Mouse (Mus musculus): ENCODE data around the gene Isoc2b. TPM values are rescaled to one million over a fixed set of nuclear protein-coding genes. Genes with fewer than 3 reads are reported as not detected.
A peak's percentile ranks its signal among the peaks of the same experiment; 100 is the strongest.
"Not testable (repeated sequence)": the region's sequence is repeated elsewhere in the genome, so short reads cannot be mapped to it uniquely, and the experiment has no call there.

Gene Isoc2b
- polyA plus RNA-seq, 1 experiment: 3.8 TPM

DNA sequence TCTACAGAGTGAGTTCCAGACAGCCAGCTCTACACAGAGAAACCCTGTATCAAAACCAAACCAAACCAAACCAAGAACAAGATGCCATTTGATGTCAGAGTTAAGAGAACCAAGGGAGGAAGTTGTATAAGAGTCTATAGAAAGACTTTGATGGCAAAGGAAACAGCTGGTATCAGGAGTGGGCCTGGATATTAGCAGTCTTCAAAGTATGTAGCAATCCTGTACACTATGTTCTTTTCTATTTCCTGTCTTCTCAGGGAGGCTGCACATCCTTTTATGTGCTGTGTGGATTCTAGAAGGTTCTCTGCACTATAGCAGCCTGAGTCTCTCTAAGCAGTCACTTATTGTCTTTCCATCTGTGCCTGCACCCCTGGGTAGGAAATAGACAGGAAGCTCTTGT lies 53.5 kb downstream of the Isoc2b start:
- Histone ChIP-seq H3K4me3 (ENCODE audit: low read depth, low read length) (no peak overlapping the region), H3K9me3 (replicated peaks; ENCODE audit: control insufficient read depth, insufficient read depth, low read length, poor library complexity, severe bottlenecking) (no peaks in the 10 kb centered on the region), H3K9ac (ENCODE audit: low read depth, poor library complexity, severe bottlenecking) (no peak overlapping the region), H3K27ac (ENCODE audit: insufficient read depth, low read length) (no peak overlapping the region), H3K36me3 (ENCODE audit: control insufficient read depth, insufficient read depth, low read length, poor library complexity, severe bottlenecking) (0 out of 2 replicates have a peak, but pooled peaks cover 2% of the 10 kb centered on the region), H3K27me3 (ENCODE audit: control insufficient read depth, insufficient read depth, low read length, poor library complexity, severe bottlenecking) (no peaks in the 10 kb centered on the region), H3K4me1 (ENCODE audit: control insufficient read depth, insufficient read depth, low read length) (peaks cover 5% of the 10 kb centered on the region)
- TF ChIP-seq POLR2A (IDR thresholded peaks at IDR 0.05; ENCODE audit: insufficient read depth, low read length): no peak
- no peak for TF ChIP-seq CTCF (IDR thresholded peaks at IDR 0.05; ENCODE audit: low read depth, low read length)

DNA sequence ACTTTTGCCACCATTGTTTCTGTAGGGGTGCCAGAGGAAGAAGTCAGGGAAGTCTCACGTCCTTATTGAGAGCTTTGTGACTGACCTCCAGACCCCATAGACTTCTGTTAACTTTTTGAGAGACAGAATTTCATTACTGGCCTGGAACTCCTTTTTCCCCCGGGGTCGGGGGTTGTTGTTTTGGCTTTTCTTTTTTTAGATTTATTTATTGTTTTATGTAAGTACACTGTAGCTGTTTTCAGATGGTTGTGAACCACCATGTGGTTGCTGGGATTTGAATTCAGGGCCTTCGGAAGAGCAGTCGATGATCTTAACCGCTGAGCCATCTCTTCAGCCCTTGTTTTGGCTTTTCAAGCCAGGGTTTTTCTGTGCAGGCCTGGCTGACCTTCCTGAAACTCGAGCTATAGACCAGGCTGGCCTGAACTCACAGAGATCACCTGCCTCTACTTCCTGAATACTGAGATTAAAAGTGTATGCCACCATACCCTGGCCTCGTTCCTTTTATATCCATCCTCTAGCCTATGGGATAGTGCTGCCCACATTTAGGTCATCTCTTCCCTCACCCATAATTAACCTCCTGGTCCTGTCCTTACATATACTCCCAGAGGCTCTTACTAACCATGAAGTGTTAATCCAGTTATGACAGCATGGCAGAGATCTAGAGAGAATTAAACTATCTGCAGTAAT lies 56.8 kb downstream of the Isoc2b start:
- peak overlapping the region; percentile 99 for H3K4me3 ChIP-seq (ENCODE audit: low read depth, low read length)
- TF ChIP-seq CTCF (IDR thresholded peaks at IDR 0.05; ENCODE audit: low read depth, low read length): no peak
- no peak for TF ChIP-seq EP300 (IDR thresholded peaks at IDR 0.05; ENCODE audit: insufficient read depth, low read depth, low read length)
- no peak for TF ChIP-seq POLR2A (IDR thresholded peaks at IDR 0.05; ENCODE audit: insufficient read depth, low read length)
- H3K9me3 ChIP-seq (replicated peaks; ENCODE audit: control insufficient read depth, insufficient read depth, low read length, poor library complexity, severe bottlenecking): no peaks in the 10 kb centered on the region
- peaks cover 30% of the 10 kb centered on the region for H3K36me3 ChIP-seq (ENCODE audit: control insufficient read depth, insufficient read depth, low read length, poor library complexity, severe bottlenecking)
- no peaks in the 10 kb centered on the region for H3K27me3 ChIP-seq (ENCODE audit: control insufficient read depth, insufficient read depth, low read length, poor library complexity, severe bottlenecking)
- peak overlapping the region; percentile 88 for H3K27ac ChIP-seq (ENCODE audit: insufficient read depth, low read length)
- H3K4me1 ChIP-seq (ENCODE audit: control insufficient read depth, insufficient read depth, low read length): no peaks in the 10 kb centered on the region
- peak overlapping the region; percentile 98 for H3K9ac ChIP-seq (ENCODE audit: low read depth, poor library complexity, severe bottlenecking)

DNA sequence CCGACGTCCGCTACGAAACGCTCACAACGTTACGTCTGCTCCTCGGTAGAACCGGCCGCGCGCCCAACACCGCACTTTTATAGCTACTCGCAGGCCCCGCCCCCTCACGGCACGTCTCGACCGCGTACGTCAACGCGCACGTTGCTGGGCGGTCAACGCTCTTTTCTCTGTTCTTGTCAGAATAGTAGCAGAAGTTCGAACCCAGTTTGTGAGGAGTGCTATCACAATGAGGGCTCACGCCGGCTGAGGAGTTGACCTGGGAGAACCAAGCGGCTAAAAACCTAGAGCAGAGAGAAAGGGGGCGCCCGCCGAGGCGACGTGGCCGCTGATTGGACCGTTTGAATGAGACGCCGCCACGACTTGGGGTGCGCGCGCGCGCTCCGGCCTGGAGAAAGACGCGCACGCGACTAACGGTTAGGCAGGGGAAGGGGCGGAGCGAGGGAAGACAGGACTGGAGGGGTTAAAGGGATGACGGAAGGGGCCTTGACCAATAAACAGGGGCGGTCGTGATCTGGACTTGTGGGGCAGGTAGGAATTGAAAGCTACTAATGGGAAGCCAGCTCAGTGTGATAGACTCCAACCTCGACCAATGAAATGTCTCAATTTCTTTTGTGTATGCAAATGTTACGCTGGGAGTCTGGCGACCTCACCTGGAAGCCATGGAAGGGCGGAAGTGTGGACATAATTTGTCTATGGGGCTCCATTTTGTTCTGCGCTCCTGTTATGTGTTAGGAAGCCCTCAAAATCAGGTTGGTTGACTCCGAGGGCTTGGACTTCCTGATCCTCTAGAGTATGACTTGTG lies 57.6 kb downstream of the Isoc2b start, which contains the start of gene Ube2s:
Gene Ube2s (minus strand): TSS at position 288 of the 802 bp plus-strand sequence.
- Histone ChIP-seq H3K36me3 (ENCODE audit: control insufficient read depth, insufficient read depth, low read length, poor library complexity, severe bottlenecking) (peaks cover 34% of the 10 kb centered on the region), H3K27ac (ENCODE audit: insufficient read depth, low read length) (peak within 1 kb of the TSS; percentile 88), H3K4me3 (ENCODE audit: low read depth, low read length) (peak within 1 kb of the TSS; percentile 99), H3K27me3 (ENCODE audit: control insufficient read depth, insufficient read depth, low read length, poor library complexity, severe bottlenecking) (no peaks in the 10 kb centered on the region), H3K9me3 (replicated peaks; ENCODE audit: control insufficient read depth, insufficient read depth, low read length, poor library complexity, severe bottlenecking) (no peaks in the 10 kb centered on the region), H3K4me1 (ENCODE audit: control insufficient read depth, insufficient read depth, low read length) (no peaks in the 10 kb centered on the region), H3K9ac (ENCODE audit: low read depth, poor library complexity, severe bottlenecking) (peak within 1 kb of the TSS; percentile 100)
- TF ChIP-seq CTCF (IDR thresholded peaks at IDR 0.05; ENCODE audit: low read depth, low read length) (peak; percentile 1), EP300 (IDR thresholded peaks at IDR 0.05; ENCODE audit: insufficient read depth, low read depth, low read length) (no peak), POLR2A (IDR thresholded peaks at IDR 0.05; ENCODE audit: insufficient read depth, low read length) (peak; percentile 58)

DNA sequence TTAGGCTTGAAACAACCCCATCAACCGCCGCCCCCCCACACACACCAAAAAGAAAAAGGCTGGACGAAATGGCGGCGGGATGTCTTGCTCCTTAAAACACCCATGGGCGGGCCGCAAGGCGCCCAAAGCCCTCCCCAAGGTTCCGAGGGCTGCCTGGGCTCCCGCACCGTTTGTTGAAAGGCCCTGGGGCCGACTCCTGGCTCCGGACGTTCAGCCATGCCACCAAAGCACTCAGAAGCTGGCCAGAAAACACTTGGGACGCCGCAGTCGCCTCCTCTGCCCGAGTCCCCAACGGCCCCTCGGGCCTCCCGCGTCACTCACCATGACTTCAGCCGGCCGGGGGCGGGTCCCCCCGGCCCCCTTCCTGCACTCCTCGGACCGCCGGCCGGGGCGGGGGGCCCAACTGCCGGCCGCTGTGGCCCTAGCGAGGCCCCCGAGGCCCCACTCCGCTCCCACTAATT lies 58.2 kb downstream of the Isoc2b start:
- Histone ChIP-seq H3K4me3 (ENCODE audit: low read depth, low read length) (peak overlapping the region; percentile 82), H3K36me3 (ENCODE audit: control insufficient read depth, insufficient read depth, low read length, poor library complexity, severe bottlenecking) (peaks cover 40% of the 10 kb centered on the region), H3K9ac (ENCODE audit: low read depth, poor library complexity, severe bottlenecking) (peak overlapping the region; percentile 100), H3K9me3 (replicated peaks; ENCODE audit: control insufficient read depth, insufficient read depth, low read length, poor library complexity, severe bottlenecking) (no peaks in the 10 kb centered on the region), H3K27me3 (ENCODE audit: control insufficient read depth, insufficient read depth, low read length, poor library complexity, severe bottlenecking) (no peaks in the 10 kb centered on the region), H3K4me1 (ENCODE audit: control insufficient read depth, insufficient read depth, low read length) (no peaks in the 10 kb centered on the region), H3K27ac (ENCODE audit: insufficient read depth, low read length) (0 out of 2 replicates have a peak overlapping the region, but pooled peaks have one; percentile 0)
- TF ChIP-seq CTCF (IDR thresholded peaks at IDR 0.05; ENCODE audit: low read depth, low read length): no peak
- no peak for TF ChIP-seq EP300 (IDR thresholded peaks at IDR 0.05; ENCODE audit: insufficient read depth, low read depth, low read length)
- no peak for TF ChIP-seq POLR2A (IDR thresholded peaks at IDR 0.05; ENCODE audit: insufficient read depth, low read length)

DNA sequence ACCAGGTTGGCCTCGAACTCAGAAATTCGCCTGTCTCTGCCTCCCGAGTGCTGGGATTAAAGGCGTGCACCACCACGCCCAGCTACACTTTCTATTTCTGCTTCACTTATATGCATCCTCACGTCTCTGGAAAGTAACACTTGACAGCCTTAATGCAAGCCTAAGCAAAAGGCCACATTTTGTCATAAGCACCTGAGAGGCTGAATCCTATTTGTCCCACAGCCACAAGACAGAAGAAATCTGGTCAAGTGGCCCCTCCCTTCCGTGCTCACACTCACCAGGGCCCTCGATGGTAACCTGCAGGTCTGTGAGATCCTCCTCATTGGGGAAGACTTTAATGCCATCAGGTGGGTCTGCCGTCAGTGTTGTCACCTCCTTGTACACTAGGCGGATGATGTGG lies 58.9 kb downstream of the Isoc2b start:
- H3K27me3 ChIP-seq (ENCODE audit: control insufficient read depth, insufficient read depth, low read length, poor library complexity, severe bottlenecking); H3K4me1 ChIP-seq (ENCODE audit: control insufficient read depth, insufficient read depth, low read length); H3K27ac ChIP-seq (ENCODE audit: insufficient read depth, low read length); H3K9me3 ChIP-seq (replicated peaks; ENCODE audit: control insufficient read depth, insufficient read depth, low read length, poor library complexity, severe bottlenecking): not testable (repeated sequence)
- Histone ChIP-seq H3K9ac (ENCODE audit: low read depth, poor library complexity, severe bottlenecking) (peak overlapping the region; percentile 100), H3K36me3 (ENCODE audit: control insufficient read depth, insufficient read depth, low read length, poor library complexity, severe bottlenecking) (peaks cover 48% of the 10 kb centered on the region), H3K4me3 (ENCODE audit: low read depth, low read length) (peak overlapping the region; percentile 82)

- H3K4me3 ChIP-seq (ENCODE audit: low read depth, low read length): no peak overlapping the region
- no peak overlapping the region for H3K9ac ChIP-seq (ENCODE audit: low read depth, poor library complexity, severe bottlenecking)
- no peaks in the 10 kb centered on the region for H3K27me3 ChIP-seq (ENCODE audit: control insufficient read depth, insufficient read depth, low read length, poor library complexity, severe bottlenecking)
- no peak for TF ChIP-seq POLR2A (IDR thresholded peaks at IDR 0.05; ENCODE audit: insufficient read depth, low read length)
- H3K9me3 ChIP-seq (replicated peaks; ENCODE audit: control insufficient read depth, insufficient read depth, low read length, poor library complexity, severe bottlenecking): no peaks in the 10 kb centered on the region
- no peaks in the 10 kb centered on the region for H3K4me1 ChIP-seq (ENCODE audit: control insufficient read depth, insufficient read depth, low read length)
- H3K27ac ChIP-seq (ENCODE audit: insufficient read depth, low read length): no peak overlapping the region; the same call in 1 of the 2 replicates
- peaks cover 68% of the 10 kb centered on the region for H3K36me3 ChIP-seq (ENCODE audit: control insufficient read depth, insufficient read depth, low read length, poor library complexity, severe bottlenecking)
Observed at GRCm38 (mm10) chr7:4806716-4807115, 63.3 kb downstream of the Isoc2b start.

Data from ES-Bruce4 (cell line).